Mouse (Mus musculus): Measurements from ENCODE around the gene Mettl24.

DNA sequence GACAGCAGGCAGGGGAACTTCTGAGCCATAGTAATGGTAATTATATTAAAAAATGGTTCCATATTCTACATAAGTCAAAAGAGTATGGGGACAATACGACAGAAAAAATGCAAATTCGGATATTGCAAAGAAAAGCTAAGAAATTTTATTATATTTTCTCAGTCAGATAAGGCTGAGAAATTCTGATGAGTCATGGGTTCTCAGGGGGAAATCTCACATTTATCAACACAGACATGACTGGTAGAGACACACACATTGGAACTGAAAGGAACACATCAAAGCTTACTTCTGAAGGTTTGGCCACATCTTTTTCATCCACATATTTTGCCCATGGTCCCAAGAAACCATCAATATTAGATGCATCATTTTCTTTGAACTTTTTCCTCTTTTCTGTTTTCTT, 167.6 kb downstream of the Mettl24 start:
- TF ChIP-seq TCF12 (IDR thresholded peaks at IDR 0.05; ENCODE audit: insufficient read depth, poor library complexity, severe bottlenecking) = no peak
- no peak for TF ChIP-seq POLR2AphosphoS2 (IDR thresholded peaks at IDR 0.05; ENCODE audit: insufficient read length, low read depth)
- TF ChIP-seq POLR2A (IDR thresholded peaks at IDR 0.05; ENCODE audit: insufficient read length, low read depth) = no peak
- no peak for TF ChIP-seq CEBPB (IDR thresholded peaks at IDR 0.05; ENCODE audit: insufficient read depth, poor library complexity, severe bottlenecking)
- TF ChIP-seq E2F4 (IDR thresholded peaks at IDR 0.05; ENCODE audit: insufficient read depth) = no peak

Measured in myocyte (in vitro differentiated cells).